Mouse (Mus musculus) forebrain, embryonic 11.5 days (tissue): ENCODE measurements around the gene Sh3bgr. TPM values are rescaled to one million over a fixed set of nuclear protein-coding genes. Genes with fewer than 3 reads are reported as not detected.
A peak's percentile ranks its signal among the peaks of the same experiment; 100 is the strongest.

Source experiments
- ATAC-seq: fragments of 200-750 bp; cut with Nextera tagmentation; replicated peaks from 2 replicates; pipeline ENCODE4 v1.8.0; 2017; ENCODE audit warnings: moderate TSS enrichment; ENCODE audit not compliant: low FRiP score
- DNase-seq: peaks from one replicate; pipeline ENCODE4 v3.0.0-alpha.2; 2017; ENCODE audit warnings: low spot score
- H3K27ac ChIP-seq: fragments of 300-500 bp; sonication (generic); 2 replicates; pipeline ENCODE4 v1.5.1; 2014; ENCODE audit warnings: low read depth, low read length
- H3K27me3 ChIP-seq: fragments of 300-500 bp; sonication (generic); 2 replicates; pipeline ENCODE4 v1.6.1; 2014; ENCODE audit warnings: mild to moderate bottlenecking, low read length, mixed read lengths; ENCODE audit not compliant: control insufficient read depth, insufficient read depth
- H3K36me3 ChIP-seq: fragments of 300-500 bp; sonication (generic); 2 replicates; pipeline ENCODE4 v1.6.1; 2014; ENCODE audit warnings: mild to moderate bottlenecking, low read length, moderate library complexity, mixed read lengths; ENCODE audit not compliant: control insufficient read depth, insufficient read depth
- H3K4me1 ChIP-seq: fragments of 300-500 bp; sonication (generic); replicated peaks from 2 replicates; pipeline ENCODE4 v1.6.1; 2014; ENCODE audit warnings: low read length, mixed read lengths; ENCODE audit not compliant: control insufficient read depth, insufficient read depth
- H3K4me2 ChIP-seq: fragments of 300-500 bp; sonication (generic); 2 replicates; pipeline ENCODE4 v1.6.1; 2014; ENCODE audit warnings: low read depth, mild to moderate bottlenecking, low read length, moderate library complexity, mixed read lengths; ENCODE audit not compliant: severe bottlenecking
- H3K4me3 ChIP-seq: fragments of 300-500 bp; sonication (generic); 2 replicates; pipeline ENCODE4 v1.5.1; 2014; ENCODE audit warnings: low read depth, low read length
- H3K9ac ChIP-seq: fragments of 300-500 bp; sonication (generic); 2 replicates; pipeline ENCODE4 v1.6.1; 2014; ENCODE audit warnings: low read length
- H3K9me3 ChIP-seq: fragments of 300-500 bp; sonication (generic); 2 replicates; pipeline ENCODE4 v1.6.1; 2016; ENCODE audit warnings: low read length, mixed read lengths; ENCODE audit not compliant: control insufficient read depth
- whole genome bisulfite sequencing: fragments of 180-500 bp; shearing (Covaris S2); extraction: QIAGEN DNeasy Blood & Tissue Kit; methylation state at CpG from one replicate; pipeline ENCODE4 v1.1.7; 2014; 5-methylcytosine and 5-hydroxymethylcytosine counted together
- polyA plus RNA-seq: library from polyadenylated mRNA; unstranded; fragments of >200 nt; fragmentation: Nextera tagmentation; extraction: Ambion mirVana; gene quantifications from 2 replicates; pipeline ENCODE4 v1.2.1, GENCODE M21; 2014

Gene Sh3bgr
- polyA plus RNA-seq, 1 experiment from 2014 or later = 0.76 TPM

DNA sequence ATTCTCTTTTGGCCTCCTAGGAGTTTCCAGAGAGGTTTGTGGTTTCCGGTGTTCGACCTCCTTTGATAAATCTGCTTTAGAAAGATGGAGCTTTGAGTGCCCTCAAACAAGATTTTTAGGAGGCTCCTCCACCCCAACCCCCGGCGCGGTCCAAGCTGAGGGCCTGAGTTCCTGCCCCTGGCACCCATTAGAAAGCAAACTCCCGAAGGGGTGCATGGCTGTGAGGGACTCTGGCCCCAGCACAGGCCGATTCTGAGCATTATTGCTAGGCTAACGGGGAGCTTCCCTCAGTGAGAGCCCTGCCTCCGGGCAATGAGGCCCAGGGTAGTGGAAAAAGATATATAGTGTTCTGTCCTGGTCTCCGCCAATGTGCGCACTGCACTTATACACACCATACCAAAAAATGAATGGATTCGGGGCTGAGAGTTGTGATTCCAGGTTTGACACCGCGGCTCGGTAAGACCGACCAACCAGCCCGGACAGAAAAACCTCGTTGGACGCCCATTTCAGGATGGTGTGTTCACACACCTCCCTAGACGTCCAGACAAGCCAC is 40.4 kb upstream of the Sh3bgr start:
- Histone ChIP-seq H3K27me3 (no peaks in the 10 kb centered on the region), H3K9me3 (no peaks in the 10 kb centered on the region), H3K9ac (peak overlapping the region; percentile 84), H3K27ac (no peak overlapping the region), H3K4me1 (peaks cover 7% of the 10 kb centered on the region; the same call in 1 of the 2 replicates), H3K4me2 (peak overlapping the region; percentile 97), H3K36me3 (no peaks in the 10 kb centered on the region), H3K4me3 (peak overlapping the region; percentile 54; the same call in 1 of the 2 replicates)
- ATAC-seq = 0 out of 2 replicates have a peak, but pooled peaks have one; percentile 11
- DNase-seq = peak; percentile 53
- WGBS = 85% methylated on average over 20 of the region's 20 CpGs

- Histone ChIP-seq H3K9me3 (no peaks in the 10 kb centered on the region), H3K9ac (no peak overlapping the region), H3K4me2 (no peak overlapping the region), H3K27me3 (no peaks in the 10 kb centered on the region), H3K4me1 (peaks cover 7% of the 10 kb centered on the region; the same call in 1 of the 2 replicates), H3K27ac (no peak overlapping the region), H3K36me3 (no peaks in the 10 kb centered on the region), H3K4me3 (no peak overlapping the region)
- whole genome bisulfite sequencing = 85% methylated on average over 1 of the region's 1 CpGs
- no peak for ATAC-seq
- DNase-seq = no peak
Measured at GRCm38 (mm10) chr16:96160927-96161326, 39.3 kb upstream of the Sh3bgr start.

DNA sequence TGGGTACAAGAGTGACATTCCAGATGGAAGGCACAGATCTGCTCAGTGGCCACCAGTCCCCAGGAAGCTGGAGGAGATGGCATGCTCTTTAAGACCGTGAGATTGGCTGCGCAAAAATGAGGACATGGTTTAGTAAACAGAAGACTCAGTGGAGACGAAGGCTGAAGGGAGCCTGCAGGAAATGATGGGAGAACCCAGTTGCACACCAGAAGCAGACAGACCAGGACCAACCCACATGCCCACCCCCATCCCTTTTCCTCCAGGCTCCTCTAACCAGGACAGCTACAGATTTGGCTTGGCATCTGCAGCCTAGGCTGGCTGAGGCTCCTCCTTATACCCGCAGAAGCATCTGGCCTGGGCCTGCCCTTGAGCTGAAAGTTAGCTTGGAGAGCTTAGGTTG is 38.9 kb upstream of the Sh3bgr start:
- 87% methylated on average over 4 of the region's 4 CpGs for WGBS
- H3K9ac ChIP-seq = no peak overlapping the region
- H3K36me3 ChIP-seq = no peaks in the 10 kb centered on the region
- ATAC-seq (no peak), DNase-seq (no peak)
- no peaks in the 10 kb centered on the region for H3K27me3 ChIP-seq
- H3K4me3 ChIP-seq = no peak overlapping the region
- no peak overlapping the region for H3K27ac ChIP-seq
- no peaks in the 10 kb centered on the region for H3K9me3 ChIP-seq
- no peak overlapping the region for H3K4me2 ChIP-seq
- peaks cover 7% of the 10 kb centered on the region; the same call in 1 of the 2 replicates for H3K4me1 ChIP-seq

- no peak overlapping the region for H3K4me2 ChIP-seq
- H3K4me3 ChIP-seq = no peak overlapping the region
- H3K9ac ChIP-seq = no peak overlapping the region
- H3K36me3 ChIP-seq = no peaks in the 10 kb centered on the region
- no peaks in the 10 kb centered on the region for H3K9me3 ChIP-seq
- ATAC-seq (no peak), DNase-seq (no peak)
- no peaks in the 10 kb centered on the region for H3K27me3 ChIP-seq
- no peaks in the 10 kb centered on the region for H3K4me1 ChIP-seq
- no peak overlapping the region for H3K27ac ChIP-seq
- 83% methylated on average over 4 of the region's 4 CpGs for WGBS
Measured at GRCm38 (mm10) chr16:96165723-96166264, 34.5 kb upstream of the Sh3bgr start.

DNA sequence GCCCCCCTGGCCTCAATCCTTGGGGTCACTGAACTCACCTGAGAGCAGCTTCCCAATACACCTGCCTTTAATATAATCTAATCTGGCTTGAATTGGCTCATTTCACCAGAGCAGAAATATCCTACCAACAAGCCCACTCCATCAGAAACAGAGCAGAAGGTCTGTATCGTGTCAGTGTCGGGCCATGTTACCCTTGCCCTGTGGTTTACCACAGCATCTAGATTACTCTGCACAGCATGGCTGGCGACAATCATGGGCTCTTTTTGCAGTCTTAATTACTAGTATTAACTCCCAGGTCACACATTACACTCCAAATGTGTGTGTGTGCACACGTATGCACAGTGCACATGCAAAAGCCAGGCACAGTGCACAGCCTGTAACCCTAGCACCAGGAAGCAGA is 31.4 kb upstream of the Sh3bgr start:
- WGBS = 93% methylated on average over 4 of the region's 4 CpGs
- H3K9me3 ChIP-seq = no peaks in the 10 kb centered on the region

GRCm38 (mm10) chr16:96173648-96174047 is 26.6 kb upstream of the Sh3bgr start:
- H3K27me3 ChIP-seq = no peaks in the 10 kb centered on the region
- no peaks in the 10 kb centered on the region for H3K36me3 ChIP-seq
- no peaks in the 10 kb centered on the region for H3K4me1 ChIP-seq
- DNase-seq (no peak), ATAC-seq (no peak)
- no peak overlapping the region for H3K4me2 ChIP-seq
- WGBS = 82% methylated on average over 8 of the region's 8 CpGs
- H3K27ac ChIP-seq = no peak overlapping the region
- no peaks in the 10 kb centered on the region for H3K9me3 ChIP-seq
- no peak overlapping the region for H3K9ac ChIP-seq
- no peak overlapping the region for H3K4me3 ChIP-seq

More for the DNA sequence above, 31.4 kb upstream of the Sh3bgr start:
- DNase-seq (no peak), ATAC-seq (no peak)
- Histone ChIP-seq H3K27me3 (no peaks in the 10 kb centered on the region), H3K4me3 (no peak overlapping the region), H3K27ac (no peak overlapping the region), H3K9ac (no peak overlapping the region), H3K4me1 (no peaks in the 10 kb centered on the region), H3K4me2 (no peak overlapping the region), H3K36me3 (no peaks in the 10 kb centered on the region)

GRCm38 (mm10) chr16:96175399-96175798 is 24.9 kb upstream of the Sh3bgr start:
- H3K4me3 ChIP-seq = no peak overlapping the region
- no peak for DNase-seq
- no peak overlapping the region for H3K27ac ChIP-seq
- H3K9ac ChIP-seq = no peak overlapping the region
- H3K4me1 ChIP-seq = no peaks in the 10 kb centered on the region
- ATAC-seq = no peak
- H3K4me2 ChIP-seq = no peak overlapping the region
- WGBS = 49% methylated on average over 2 of the region's 2 CpGs
- H3K36me3 ChIP-seq = no peaks in the 10 kb centered on the region
- no peaks in the 10 kb centered on the region for H3K9me3 ChIP-seq
- no peaks in the 10 kb centered on the region for H3K27me3 ChIP-seq

DNA sequence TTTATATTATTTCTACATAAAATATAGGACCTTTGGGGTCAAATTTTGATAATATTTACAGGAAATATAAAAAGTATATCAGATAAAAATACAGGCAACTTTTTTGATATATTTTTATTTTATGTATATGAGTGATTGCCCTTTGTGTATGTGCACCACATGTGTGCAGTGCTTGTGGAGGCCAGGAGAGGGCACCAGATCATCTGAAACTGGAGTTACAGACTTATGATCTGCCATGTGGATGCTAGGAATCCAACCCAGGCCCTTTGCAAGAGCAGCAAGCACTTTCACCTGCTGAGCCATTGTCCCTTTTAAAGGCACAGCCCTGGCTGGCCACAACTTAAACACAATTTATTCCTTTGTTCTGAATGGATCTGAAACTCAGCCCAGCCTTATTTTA is 21.1 kb upstream of the Sh3bgr start:
- H3K27ac ChIP-seq = no peak overlapping the region
- H3K4me1 ChIP-seq = no peaks in the 10 kb centered on the region
- DNase-seq (no peak), ATAC-seq (no peak)
- no peak overlapping the region for H3K4me3 ChIP-seq
- H3K36me3 ChIP-seq = no peaks in the 10 kb centered on the region
- H3K4me2 ChIP-seq = no peak overlapping the region
- no peaks in the 10 kb centered on the region for H3K9me3 ChIP-seq
- no peaks in the 10 kb centered on the region for H3K27me3 ChIP-seq
- no peak overlapping the region for H3K9ac ChIP-seq

DNA sequence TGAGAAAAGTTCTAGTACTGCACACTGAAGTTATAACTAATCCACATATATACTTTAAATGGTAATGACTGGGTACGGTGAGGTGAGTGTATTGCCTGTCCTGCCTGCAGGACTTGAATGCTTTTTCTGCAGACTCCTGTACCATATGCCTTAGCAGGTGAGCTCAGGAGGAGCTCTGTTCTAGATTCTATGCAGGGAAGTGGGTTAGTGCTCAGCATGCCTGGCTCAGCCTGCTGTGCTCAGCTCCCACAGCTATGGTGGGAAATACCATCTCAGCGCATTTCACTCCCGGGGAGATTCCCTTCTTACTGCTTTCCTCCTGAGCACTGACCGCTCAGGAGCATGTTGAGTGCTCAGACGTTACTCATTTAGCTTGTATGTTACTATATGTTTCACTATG is 12.6 kb upstream of the Sh3bgr start:
- Histone ChIP-seq H3K36me3 (no peaks in the 10 kb centered on the region), H3K4me3 (no peak overlapping the region), H3K4me1 (0 out of 2 replicates have a peak, but pooled peaks cover 2% of the 10 kb centered on the region), H3K4me2 (no peak overlapping the region), H3K27me3 (no peaks in the 10 kb centered on the region), H3K9ac (no peak overlapping the region), H3K27ac (no peak overlapping the region), H3K9me3 (no peaks in the 10 kb centered on the region)
- DNase-seq (no peak), ATAC-seq (no peak)
- WGBS = 90% methylated on average over 5 of the region's 5 CpGs
